Mouse (Mus musculus) adrenal gland (tissue): Measurements from ENCODE around the gene Gatb.

Experiments used
- intact Hi-C: fragments of 180-260 bp; cut with DNase I; formaldehyde crosslinking; loops from one replicate; pipeline ENCODE4 v1.15.1; 2025

Gatb gene

GRCm38 (mm10) chr3:85703141-85703882 is 129.4 kb downstream of the Gatb start:
- intact Hi-C loops, result no loop called here
